Mouse (Mus musculus) heart, postnatal 14 days (tissue): ENCODE measurements at regions not wholly inside any gene's neighbourhood (a gene's known extent, or its start where the extent isn't known, plus 50 kb on each side); places are given as distances from the start of the nearest gene placed in this dataset.

Experiments used
- DNase-seq, 2 experiments: peaks; one replicate each; pipeline ENCODE4 v3.0.0; 2021 to 2022
- intact Hi-C: fragments of 180-260 bp; cut with DNase I; formaldehyde crosslinking; loops from one replicate; pipeline ENCODE4 v1.15.1; 2025

- no peak for DNase-seq
- intact Hi-C loops = no loop called here
Measured at GRCm38 (mm10) chr5:106321426-106321825, 136.5 kb downstream of the Barhl2 start.

GRCm38 (mm10) chr5:106321023-106321422 is 136.9 kb downstream of the Barhl2 start:
- DNase-seq = no peak
- intact Hi-C loops = no loop called here

GRCm38 (mm10) chr5:106320039-106320438 is 137.9 kb downstream of the Barhl2 start:
- intact Hi-C loops = no loop called here
- DNase-seq = no peak

DNA sequence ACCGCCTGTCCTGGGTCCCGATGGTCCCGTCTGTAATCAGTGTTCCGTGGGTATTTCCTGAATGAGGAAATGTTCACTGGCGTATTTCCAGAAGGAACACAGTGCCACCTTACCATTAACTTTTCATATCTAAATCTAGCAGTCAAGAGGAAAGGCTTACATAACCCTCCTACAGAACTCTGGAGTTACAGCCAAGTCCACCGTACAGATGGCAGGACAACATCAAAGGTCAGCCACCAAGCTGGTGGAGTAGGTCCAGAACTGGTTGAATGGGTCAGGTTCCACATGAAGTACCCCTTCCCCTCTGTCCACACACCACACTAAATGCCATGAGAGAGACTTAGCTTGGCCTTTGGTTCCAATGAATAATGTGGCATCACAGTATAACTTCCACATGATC is 139.7 kb downstream of the Barhl2 start:
- DNase-seq = no peak
- intact Hi-C loops = no loop called here

DNA sequence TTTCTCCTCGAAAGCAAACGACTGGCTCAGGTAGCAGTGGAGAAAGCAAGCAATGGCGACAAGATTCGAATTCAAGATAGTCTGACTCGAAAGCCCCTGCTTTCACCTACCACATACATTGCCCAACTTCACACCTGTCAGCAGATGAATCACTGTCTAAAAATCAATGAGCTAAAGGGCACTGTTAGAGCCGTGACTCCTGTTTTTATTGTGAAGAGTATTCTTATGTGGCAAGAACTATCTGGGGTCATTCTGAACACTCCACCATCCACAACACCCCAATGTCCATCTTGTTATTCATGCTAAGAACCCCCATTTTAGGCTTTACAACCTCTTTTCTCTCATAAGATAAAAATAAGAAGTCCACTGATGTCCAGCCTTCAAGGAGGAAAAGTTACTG is 144.1 kb downstream of the Barhl2 start:
- intact Hi-C loops = no loop called here
- no peak for DNase-seq

- no peak for DNase-seq
- intact Hi-C loops = no loop called here
Measured at GRCm38 (mm10) chr5:106301372-106301771, 156.6 kb downstream of the Barhl2 start.

DNA sequence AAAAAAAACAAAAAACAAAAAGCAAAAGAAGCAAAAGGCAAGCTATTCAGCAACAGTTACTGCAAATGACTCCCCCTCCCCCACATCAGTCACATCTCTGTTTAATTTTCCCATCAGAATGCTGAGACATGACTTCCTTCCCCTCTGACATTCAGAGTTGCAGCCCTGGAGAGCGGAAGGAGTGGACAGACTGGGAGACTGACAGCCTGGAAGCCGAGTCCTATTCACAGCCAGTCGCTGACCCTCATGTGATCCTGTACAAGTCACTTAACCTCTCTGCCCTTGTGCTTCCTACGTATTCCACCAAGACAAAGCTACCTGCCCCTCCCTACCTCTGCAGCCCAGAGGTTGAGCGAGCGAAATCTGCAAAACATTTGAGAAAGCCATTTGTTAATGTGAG is 161.2 kb downstream of the Barhl2 start:
- intact Hi-C loops = no loop called here
- DNase-seq = no peak

DNA sequence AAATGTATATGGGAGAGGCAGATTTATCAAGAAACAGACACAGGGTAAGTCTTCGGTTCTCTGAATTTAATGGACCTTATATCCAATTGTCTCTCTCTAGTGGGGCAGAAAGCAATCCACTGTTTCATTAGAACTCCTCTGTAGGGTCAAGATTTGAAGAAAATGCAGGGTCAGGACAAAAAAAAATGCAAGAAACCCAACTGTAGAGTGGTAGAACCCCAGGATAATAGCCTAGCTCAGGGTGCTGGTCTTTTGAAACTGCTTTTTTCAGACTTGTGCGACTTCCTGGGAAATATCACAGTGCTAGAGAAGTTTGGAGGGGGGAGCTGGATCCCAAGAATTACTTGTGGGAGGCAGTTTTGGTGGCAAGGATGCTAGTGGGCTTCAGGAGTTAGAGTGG is 162.0 kb downstream of the Barhl2 start:
- intact Hi-C loops = no loop called here
- DNase-seq = no peak

DNA sequence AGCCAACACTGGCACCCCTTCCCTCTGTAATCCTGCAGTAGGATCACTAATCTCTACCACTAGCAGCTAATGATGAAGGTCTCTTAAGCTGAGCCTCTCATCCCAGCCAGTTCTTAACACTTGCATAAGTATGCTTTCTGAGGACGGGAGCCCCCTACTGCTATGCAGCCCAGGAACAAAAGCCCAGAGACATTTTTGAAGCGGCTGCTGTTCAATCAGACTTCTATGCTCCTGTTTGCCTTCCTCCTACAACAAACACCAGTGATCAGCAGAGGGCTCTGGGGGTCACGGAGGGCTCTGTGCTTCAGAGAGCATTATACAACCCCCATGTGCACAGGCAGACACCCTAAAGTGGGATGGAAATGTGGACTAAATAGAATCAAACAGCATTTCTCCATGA is 162.4 kb downstream of the Barhl2 start:
- intact Hi-C loops = no loop called here

GRCm38 (mm10) chr5:106292387-106293229 is 165.4 kb downstream of the Barhl2 start:
- intact Hi-C loops = no loop called here
- DNase-seq = no peak

More for the DNA sequence above, 162.4 kb downstream of the Barhl2 start:
- DNase-seq = no peak

DNA sequence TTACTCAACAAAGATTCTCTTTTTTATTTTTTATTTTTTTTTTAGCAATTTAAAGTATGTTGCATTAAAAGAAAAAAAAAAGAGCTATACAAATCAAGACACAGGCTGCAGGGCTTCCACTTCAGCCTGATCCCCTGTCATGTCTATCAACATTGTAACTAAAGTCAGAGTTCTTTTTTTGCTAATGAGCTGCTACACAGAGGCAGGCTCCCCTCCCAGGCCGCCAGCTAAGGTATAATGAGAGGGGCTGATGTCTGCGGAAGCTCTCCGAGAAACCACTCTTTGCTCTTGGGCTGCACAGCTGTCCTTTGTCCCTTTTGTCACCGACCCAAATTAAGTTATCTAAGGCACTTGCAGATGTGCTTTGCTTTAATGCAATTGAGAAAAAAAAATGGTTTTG is 172.8 kb downstream of the Barhl2 start:
- intact Hi-C loops = no loop called here

GRCm38 (mm10) chr5:106284731-106285130 is 173.2 kb downstream of the Barhl2 start:
- intact Hi-C loops = no loop called here
- DNase-seq = no peak

More for the DNA sequence above, 172.8 kb downstream of the Barhl2 start:
- no peak for DNase-seq

DNA sequence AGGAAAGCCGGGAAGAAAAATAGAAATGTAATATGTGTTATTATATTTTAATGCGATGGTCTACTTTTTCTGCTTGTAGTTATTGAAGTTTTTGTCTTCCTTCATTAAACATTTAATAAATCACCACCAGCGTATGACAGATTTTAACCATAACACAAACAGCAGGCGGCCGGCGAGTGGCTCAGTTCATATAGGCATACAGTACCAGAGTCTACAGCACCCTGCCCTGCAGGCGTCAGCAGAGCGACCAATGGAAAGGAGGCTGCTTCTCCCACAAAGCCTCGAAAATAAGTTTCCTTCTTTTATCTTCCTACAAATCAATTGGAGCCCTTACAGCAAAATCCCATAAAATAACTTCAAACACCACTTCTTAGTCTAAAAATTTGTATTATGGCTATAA is 175.3 kb downstream of the Barhl2 start:
- DNase-seq = no peak
- intact Hi-C loops = no loop called here

DNA sequence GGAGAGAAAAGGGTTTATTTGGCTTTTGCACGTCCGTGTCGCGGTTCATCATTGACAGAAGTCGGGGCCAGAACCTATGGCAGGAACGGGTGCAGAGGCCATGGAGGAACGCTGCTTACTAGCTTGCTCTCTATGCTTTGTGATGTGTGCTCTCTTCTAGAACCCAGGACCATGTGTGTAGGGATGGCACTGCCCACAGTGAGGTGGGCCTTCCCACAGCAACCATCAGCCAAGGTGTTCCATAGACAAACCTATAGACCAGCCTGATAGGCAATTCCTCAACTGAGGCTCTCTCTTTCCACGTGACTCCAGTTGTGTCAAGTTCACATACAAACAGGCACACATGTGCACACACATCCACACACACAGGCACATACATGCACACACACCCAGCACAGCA is 180.2 kb downstream of the Barhl2 start:
- DNase-seq = no peak
- intact Hi-C loops = no loop called here

GRCm38 (mm10) chr5:106277231-106277630 is 180.7 kb downstream of the Barhl2 start:
- DNase-seq = no peak
- intact Hi-C loops = no loop called here

GRCm38 (mm10) chr5:106276186-106276585 is 181.8 kb downstream of the Barhl2 start:
- intact Hi-C loops = no loop called here
- no peak for DNase-seq

DNA sequence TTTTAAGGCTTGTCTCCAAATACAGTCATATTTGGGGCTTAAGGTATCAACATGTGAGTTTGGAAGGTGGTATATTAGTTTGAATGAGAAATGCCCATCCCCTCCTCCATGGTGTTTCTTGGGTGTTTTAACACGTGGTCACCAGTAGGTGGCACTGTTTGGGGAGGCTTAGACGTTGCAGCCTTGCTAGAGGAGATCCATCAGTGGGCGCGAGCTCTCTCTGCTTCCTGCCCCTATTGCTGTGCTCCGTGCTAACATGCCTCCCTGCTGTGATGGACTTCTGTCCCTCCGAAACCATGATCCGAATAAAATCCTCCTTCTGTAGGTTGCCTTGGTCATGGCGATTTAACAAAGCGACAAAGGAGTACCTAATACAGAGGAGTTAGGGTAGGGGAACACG is 183.3 kb downstream of the Barhl2 start:
- DNase-seq = no peak
- intact Hi-C loops = no loop called here

DNA sequence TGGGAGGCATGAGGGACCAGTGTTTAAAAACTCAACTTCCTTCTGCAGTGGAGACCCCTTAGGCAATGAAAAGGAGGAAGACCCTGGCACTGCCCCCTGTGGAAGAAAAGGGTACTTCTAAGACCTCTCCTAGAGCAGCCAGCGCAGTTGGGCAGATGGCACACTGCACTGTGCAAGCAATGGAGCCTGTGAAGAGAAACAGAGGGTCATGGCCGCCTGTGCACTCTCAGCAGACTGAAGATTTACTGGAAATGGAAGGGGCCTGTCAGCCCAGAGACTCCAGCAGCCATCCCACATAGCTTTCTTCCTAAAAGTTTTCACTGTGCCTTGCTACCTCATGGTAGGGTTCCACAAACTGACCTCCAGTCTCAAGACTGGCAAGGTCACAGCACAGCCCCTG is 193.4 kb downstream of the Barhl2 start:
- DNase-seq = no peak
- intact Hi-C loops = no loop called here

- no peak for DNase-seq
- intact Hi-C loops = no loop called here
Measured at GRCm38 (mm10) chr5:106257179-106257578, 200.8 kb downstream of the Barhl2 start.

DNA sequence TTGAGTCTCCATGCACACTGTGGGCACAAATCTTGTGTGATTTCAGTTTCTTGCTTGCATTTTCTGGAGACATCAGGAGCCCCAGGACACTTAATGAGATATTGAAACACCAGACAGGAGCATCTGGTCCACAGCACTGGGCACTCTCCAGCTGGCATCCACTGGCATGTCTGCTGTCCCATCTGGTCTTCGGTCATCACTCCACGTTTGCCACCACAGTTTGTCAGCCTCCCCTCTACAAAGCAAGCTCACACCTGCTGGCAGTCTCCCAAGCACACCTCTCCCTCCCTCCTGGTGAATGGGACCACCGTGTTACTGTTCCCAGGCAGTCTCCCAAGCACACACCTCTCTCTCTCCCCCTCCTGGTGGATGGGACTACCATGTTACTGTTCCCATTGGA is 228.8 kb downstream of the Barhl2 start:
- intact Hi-C loops = no loop called here
- DNase-seq = no peak

DNA sequence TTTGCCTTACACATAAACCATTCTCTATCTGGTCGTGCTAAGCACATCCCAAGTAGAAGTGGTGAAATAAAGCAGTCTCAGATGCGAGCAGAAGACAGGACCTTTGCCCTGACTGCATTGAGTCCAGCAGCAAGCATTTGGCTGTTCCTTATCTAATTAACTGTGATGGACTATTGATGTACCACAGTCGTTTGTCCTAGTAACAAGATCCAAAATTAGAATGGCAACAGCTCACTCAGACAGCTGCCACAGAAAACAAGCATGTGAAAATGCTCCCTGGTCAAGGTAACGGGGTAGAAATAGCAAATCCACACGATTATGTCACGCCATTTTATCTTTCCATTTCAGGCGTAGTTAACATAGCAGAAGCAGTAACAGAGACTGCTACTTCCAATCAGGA is 233.8 kb downstream of the Barhl2 start:
- intact Hi-C loops = no loop called here

GRCm38 (mm10) chr5:106209543-106209942 is 248.4 kb downstream of the Barhl2 start:
- intact Hi-C loops = no loop called here
- DNase-seq = no peak

More for the DNA sequence above, 233.8 kb downstream of the Barhl2 start:
- no peak for DNase-seq

DNA sequence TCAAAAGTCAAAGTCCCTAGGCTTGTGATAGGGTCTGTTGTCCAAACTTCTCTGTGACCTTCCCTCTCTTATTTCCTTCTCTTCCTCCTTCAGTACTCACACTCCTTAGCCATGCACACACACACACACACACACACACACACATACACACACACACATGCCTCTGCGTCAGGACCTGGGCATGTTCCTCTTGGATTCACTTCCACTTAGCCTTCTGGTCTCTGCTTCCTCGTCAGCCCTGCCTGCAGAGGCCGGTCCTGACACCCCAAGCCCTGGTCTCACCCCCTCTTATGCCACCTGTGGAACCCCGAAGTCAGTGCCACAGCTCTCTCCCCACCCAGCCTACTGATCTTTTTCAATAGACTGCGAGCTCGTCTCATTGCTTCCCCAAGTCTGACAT is 250.3 kb downstream of the Barhl2 start:
- DNase-seq = no peak
- intact Hi-C loops = no loop called here
